Mouse (Mus musculus) brain, embryonic 14.5 days (tissue): ENCODE results near the gene Olfr666. TPM values are rescaled to one million over a fixed set of nuclear protein-coding genes. Genes with fewer than 3 reads are reported as not detected.
"Not testable (repeated sequence)": the region's sequence is repeated elsewhere in the genome, so short reads cannot be mapped to it uniquely, and the experiment has no call there.

Source experiments
- DNase-seq: peaks from one replicate; pipeline ENCODE4 v3.0.0-alpha.2; 2011; ENCODE audit warnings: low read depth
- CTCF ChIP-seq: fragments of 200-500 bp; IDR thresholded peaks from 2 replicates; pipeline ENCODE4 v1.5.1; 2012; ENCODE audit warnings: inconsistent platforms, mild to moderate bottlenecking, moderate library complexity, borderline replicate concordance; ENCODE audit not compliant: insufficient read depth, insufficient read length; ENCODE audit errors: extremely low read depth
- POLR2A ChIP-seq: fragments of 200-500 bp; IDR thresholded peaks from 2 replicates; pipeline ENCODE4 v1.6.1; 2012; ENCODE audit warnings: mild to moderate bottlenecking, inconsistent platforms, borderline replicate concordance; ENCODE audit not compliant: poor library complexity, insufficient read depth, insufficient read length, severe bottlenecking; ENCODE audit errors: extremely low read depth
- polyA plus RNA-seq: library from polyadenylated mRNA; depleted of rRNA; stranded (reverse); fragments of >200 nt; gene quantifications from 2 replicates; pipeline ENCODE4 v1.2.3, GENCODE M21; 2012; rRNA removed

Gene Olfr666
- polyA plus RNA-seq, result not detected in 2 replicates

GRCm38 (mm10) chr7:104895852-104896251 is at the start of gene Olfr666:
TSS of gene Olfr666 (minus strand) at chr7:104895952.
- no peak for TF ChIP-seq POLR2A
- TF ChIP-seq CTCF, result no peak
- DNase-seq, result no peak

DNA sequence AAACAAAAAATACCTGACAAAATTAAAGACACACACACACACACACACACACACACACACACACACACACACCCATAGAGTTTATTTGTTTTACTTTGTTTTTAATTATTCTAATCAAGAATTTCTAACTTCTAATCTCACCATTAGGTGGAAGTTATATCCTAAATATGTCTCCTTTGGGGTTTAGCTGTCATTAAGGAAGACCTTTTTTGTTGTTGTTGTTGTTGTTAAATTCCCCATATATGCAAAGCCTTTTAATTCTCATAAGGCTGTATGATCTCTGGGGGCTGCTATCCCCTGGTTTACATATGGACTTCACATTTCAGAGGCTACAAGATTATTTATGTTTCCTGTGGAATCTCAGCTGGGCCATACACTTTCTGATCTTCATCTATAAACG is 38.2 kb upstream of the Olfr666 start, which contains the start of gene Olfr669:
TSS of gene Olfr669 (plus strand) at position 301 of the 400 bp plus-strand sequence.
- TF ChIP-seq POLR2A (no peak), CTCF (no peak)
- no peak for DNase-seq

- TF ChIP-seq CTCF (no peak), POLR2A (no peak)
- no peak for DNase-seq
Measured at GRCm38 (mm10) chr7:104927957-104928356, 32.2 kb upstream of the Olfr666 start, which contains the start of gene Olfr668. TSS of gene Olfr668 (minus strand) at chr7:104928057.

GRCm38 (mm10) chr7:104921382-104921781 is 25.6 kb upstream of the Olfr666 start, which contains the start of gene Olfr667:
TSS of gene Olfr667 (minus strand) at chr7:104921482.
- no peak for DNase-seq
- TF ChIP-seq POLR2A, result no peak
- no peak for TF ChIP-seq CTCF

GRCm38 (mm10) chr7:104877731-104878130 is 18.0 kb downstream of the Olfr666 start, which contains the start of gene Olfr665:
TSS of gene Olfr665 (plus strand) at chr7:104878031.
- no peak for DNase-seq
- TF ChIP-seq CTCF (no peak), POLR2A (no peak)

- TF ChIP-seq CTCF (no peak), POLR2A (no peak)
- no peak for DNase-seq
Measured at GRCm38 (mm10) chr7:104861381-104861780, 34.4 kb downstream of the Olfr666 start.

- TF ChIP-seq POLR2A, result no peak
- no peak for TF ChIP-seq CTCF
- no peak for DNase-seq
Measured at GRCm38 (mm10) chr7:104857683-104858082, 38.1 kb downstream of the Olfr666 start.

- not testable (repeated sequence) for DNase-seq
Measured at GRCm38 (mm10) chr7:104856709-104857108, 39.0 kb downstream of the Olfr666 start, which contains the start of gene Usp17la. TSS of gene Usp17la (plus strand) at chr7:104857009.

DNA sequence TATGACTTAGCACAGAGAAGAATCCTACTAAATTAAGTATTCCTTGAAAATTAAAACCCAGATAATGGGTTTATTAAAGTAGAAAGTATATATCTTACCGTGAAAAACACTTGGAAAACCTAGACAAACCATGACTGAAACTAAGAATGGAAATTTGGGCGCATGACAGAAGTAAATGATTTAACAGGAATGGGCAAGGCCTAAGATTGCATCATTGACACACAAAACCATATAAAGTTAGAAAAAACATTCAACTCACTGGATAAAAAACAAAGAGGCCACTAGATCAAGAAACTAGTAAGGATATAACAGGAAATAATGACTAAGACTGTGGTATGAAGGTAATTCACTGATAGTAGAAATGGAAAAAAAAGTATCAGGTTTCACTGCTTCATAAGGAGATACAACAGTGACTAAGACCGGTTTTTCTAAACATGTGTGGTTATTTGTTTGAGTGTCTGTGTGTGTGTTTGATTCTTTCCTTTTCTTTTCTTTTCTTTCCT is 40.5 kb downstream of the Olfr666 start:
- no peak for DNase-seq
- TF ChIP-seq CTCF (no peak), POLR2A (no peak)

- not testable (repeated sequence) for DNase-seq
Measured at GRCm38 (mm10) chr7:104851546-104851945, 44.2 kb downstream of the Olfr666 start.

DNA sequence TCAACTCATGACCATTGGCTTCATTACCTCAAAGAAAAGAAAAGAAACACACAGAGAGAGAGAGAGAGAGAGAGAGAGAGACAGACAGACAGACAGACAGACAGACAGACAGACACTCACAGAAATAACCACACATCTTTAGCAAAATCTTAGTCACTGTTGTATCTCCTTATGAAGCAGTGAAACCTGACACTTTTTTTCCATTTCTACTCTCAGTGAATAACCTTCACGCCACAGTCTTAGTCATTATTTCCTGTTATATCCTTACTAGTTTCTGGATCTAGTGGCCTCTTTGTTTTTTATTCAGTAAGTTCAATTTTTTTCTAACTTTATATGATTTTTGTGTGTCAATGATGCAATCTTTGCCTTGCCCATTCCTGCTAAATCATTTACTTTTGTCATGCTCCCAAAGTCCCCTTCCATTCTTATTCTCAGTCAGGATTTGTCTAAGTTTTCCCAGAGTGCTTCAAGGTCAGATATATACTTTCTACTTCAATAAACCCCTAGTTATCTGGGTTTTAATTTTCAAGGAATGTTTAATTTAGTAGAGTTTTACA is 51.9 kb downstream of the Olfr666 start:
- DNase-seq, result no peak
- TF ChIP-seq CTCF (no peak), POLR2A (no peak)

DNA sequence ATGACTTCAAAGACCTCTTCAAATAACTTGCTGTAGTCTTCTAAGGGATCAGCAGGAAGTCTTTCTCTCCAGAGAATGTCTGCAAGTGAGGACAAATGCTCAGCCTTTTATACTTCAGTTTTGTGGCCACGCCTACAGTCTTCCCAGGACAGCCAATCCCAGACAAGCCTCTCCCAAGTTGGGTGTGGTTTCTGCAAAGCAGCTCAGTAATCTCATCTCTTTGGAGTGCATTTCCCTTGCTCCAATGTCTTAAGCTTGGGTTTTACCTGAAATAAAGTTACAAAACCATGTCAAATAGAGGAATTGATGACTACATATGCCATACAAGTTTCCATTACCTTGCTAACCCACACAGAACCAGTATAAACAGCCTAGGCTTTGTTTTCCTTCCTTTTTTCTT is 53.2 kb downstream of the Olfr666 start, which contains the start of gene Usp17lb:
TSS of gene Usp17lb (minus strand) at position 101 of the 400 bp plus-strand sequence.
- TF ChIP-seq POLR2A (no peak), CTCF (no peak)
- DNase-seq, result no peak

Other genes starting within 250 kb of the Olfr666 start
- gene Olfr658, start 248.6 kb downstream of the Olfr666 start, polyA plus RNA-seq, result 0.04 and 0.08 TPM in 2 replicates
- gene Olfr659, start 229.2 kb downstream of the Olfr666 start, polyA plus RNA-seq, result not detected in 2 replicates
- gene Olfr661, start 209.5 kb downstream of the Olfr666 start, polyA plus RNA-seq, result not detected in 2 replicates
- not detected in 2 replicates for gene Usp17le, start 118.5 kb downstream of the Olfr666 start, polyA plus RNA-seq
- gene Usp17lb, start 53.3 kb downstream of the Olfr666 start, polyA plus RNA-seq, result not detected in 2 replicates
- gene Usp17la, start 38.9 kb downstream of the Olfr666 start, polyA plus RNA-seq, result not detected in 2 replicates
- not detected in 2 replicates for gene Olfr665, start 17.9 kb downstream of the Olfr666 start, polyA plus RNA-seq
- not detected in 2 replicates for gene Olfr667, start 25.5 kb upstream of the Olfr666 start, polyA plus RNA-seq
- not detected in 2 replicates for gene Olfr668, start 32.1 kb upstream of the Olfr666 start, polyA plus RNA-seq
- not detected in 2 replicates for gene Olfr669, start 38.3 kb upstream of the Olfr666 start, polyA plus RNA-seq
- gene Olfr670, start 66.7 kb upstream of the Olfr666 start, polyA plus RNA-seq, result not detected in 2 replicates
- not detected in 2 replicates for gene Olfr671, start 83.2 kb upstream of the Olfr666 start, polyA plus RNA-seq
- not detected in 2 replicates for gene Olfr672, start 106.1 kb upstream of the Olfr666 start, polyA plus RNA-seq
- not detected in 2 replicates for gene Olfr675, start 132.5 kb upstream of the Olfr666 start, polyA plus RNA-seq
- gene Olfr676, start 136.7 kb upstream of the Olfr666 start, polyA plus RNA-seq, result not detected in 2 replicates
- not detected in 2 replicates for gene Olfr677, start 155.4 kb upstream of the Olfr666 start, polyA plus RNA-seq
- not detected in 2 replicates for gene Olfr678, start 168.5 kb upstream of the Olfr666 start, polyA plus RNA-seq
- gene Olfr679, start 185.3 kb upstream of the Olfr666 start, polyA plus RNA-seq, result not detected in 2 replicates
- not detected in 2 replicates for gene Olfr680-ps1, start 196.9 kb upstream of the Olfr666 start, polyA plus RNA-seq
- gene Olfr681, start 220.9 kb upstream of the Olfr666 start, polyA plus RNA-seq, result not detected in 2 replicates